Mouse (Mus musculus) heart, postnatal 4 days (tissue): ENCODE measurements at regions not wholly inside any gene's neighbourhood (a gene's known extent, or its start where the extent isn't known, plus 50 kb on each side); places are given as distances from the start of the nearest gene placed in this dataset.
A peak's percentile ranks its signal among the peaks of the same experiment; 100 is the strongest.

Experiments used
- DNase-seq: peaks from one replicate; pipeline ENCODE4 v3.0.0; 2021

DNA sequence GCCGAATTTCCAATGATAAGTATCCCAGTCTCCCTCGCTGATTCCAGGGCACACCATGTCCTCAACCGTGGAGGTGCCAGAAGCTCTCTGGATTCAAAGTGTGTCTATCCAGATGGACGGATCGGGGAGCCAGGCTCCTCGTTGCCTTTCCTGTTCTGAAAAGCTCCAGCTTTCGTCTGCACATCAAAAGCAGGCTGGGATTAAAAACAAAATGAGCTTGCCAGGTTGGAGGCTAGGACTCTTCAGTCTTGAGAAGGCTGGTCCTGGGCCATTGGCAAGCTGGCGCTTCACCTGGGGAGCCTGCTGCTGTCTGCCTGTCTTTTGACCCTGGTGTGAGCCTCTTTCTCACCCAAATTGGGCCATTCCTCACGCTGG is 56.9 kb upstream of the Ubl3 start:
- DNase-seq: no peak

DNA sequence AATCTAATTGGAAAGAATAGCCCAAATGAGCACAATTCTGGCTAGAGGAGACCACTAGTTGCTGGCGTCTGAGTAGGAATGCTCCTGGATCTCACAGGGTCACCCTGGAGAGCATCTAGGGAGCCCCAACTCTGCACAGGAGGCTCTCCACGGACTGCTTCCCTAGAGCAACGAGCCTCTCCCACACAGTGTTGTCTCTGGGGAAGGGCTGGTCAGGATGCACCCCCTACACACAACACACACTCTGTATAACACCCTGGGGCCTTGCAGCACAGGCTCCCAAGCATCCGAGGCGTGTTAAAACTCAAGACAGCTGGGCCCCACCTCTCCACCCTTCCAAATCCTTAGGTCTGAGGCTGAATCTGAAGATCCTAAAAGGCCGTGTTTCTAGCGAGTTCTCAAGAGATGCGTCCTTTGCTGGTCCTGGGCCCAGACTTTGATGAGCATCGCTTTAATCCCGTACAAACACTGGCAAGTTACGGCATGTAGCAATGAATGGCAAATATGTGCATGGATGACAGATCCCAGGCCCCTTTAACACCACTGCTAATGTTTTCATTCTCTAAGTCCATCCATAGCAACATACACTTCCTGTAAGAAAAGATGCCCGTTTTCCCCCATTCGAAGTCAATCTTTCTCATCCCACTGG is 56.4 kb upstream of the Ubl3 start:
- no peak for DNase-seq

DNA sequence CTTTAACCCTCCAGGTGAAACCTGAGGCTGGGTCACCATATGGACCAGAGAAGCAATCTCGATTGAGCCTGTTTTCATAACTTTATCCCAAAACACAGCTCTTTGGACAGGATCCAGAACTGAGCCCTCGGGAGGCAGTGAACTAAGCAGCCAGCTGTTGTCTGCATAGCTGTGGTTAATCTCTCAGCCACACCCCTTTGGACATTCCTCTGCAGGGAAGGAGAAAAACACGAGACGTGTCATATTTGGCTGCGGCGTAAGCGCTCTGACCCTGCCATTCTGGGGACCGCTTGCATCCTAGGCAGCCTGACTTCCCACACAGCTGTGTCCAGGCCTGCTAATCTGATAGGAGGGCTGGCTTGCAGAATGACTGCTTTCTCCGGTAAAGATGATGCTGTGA is 55.6 kb upstream of the Ubl3 start:
- peak; percentile 74 for DNase-seq

DNA sequence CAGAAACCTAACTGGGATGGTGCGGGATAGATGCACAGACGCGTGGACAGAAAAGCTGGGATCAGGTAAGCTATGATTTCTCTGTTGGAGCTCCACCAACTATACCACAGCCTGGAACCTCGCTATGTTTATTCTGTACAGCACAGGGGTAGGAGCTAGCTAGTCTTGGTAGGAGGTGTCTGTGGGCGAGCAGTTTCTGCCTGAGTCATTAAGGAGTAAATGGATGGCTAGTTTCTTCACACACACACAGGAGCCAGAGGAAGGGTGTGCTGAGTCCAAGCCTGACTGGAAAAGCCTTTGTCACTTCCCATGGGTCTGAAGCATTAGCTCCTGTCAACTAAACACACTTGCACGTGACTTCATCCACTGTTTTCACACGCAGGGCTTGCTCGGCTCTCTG is 53.1 kb upstream of the Ubl3 start:
- DNase-seq: no peak
